Mouse (Mus musculus) hindbrain, embryonic 16.5 days (tissue): ENCODE results near the gene Ncmap. TPM values are rescaled to one million over a fixed set of nuclear protein-coding genes. Genes with fewer than 3 reads are reported as not detected.
"Not testable (repeated sequence)": the region's sequence is repeated elsewhere in the genome, so short reads cannot be mapped to it uniquely, and the experiment has no call there.

Source experiments
- ATAC-seq: fragments of 200-750 bp; cut with Nextera tagmentation; 2 replicates; pipeline ENCODE4 v1.8.0; 2017; ENCODE audit warnings: moderate TSS enrichment, moderate library complexity
- H3K27ac ChIP-seq: fragments of 300-500 bp; sonication (generic); 2 replicates; pipeline ENCODE4 v1.5.1; 2014; ENCODE audit warnings: low read depth, mild to moderate bottlenecking, control low read depth, low read length, moderate library complexity
- H3K27me3 ChIP-seq: fragments of 300-500 bp; sonication (generic); replicated peaks from 2 replicates; pipeline ENCODE4 v1.6.1; 2014; ENCODE audit warnings: low read length; ENCODE audit not compliant: control insufficient read depth, insufficient read depth
- H3K36me3 ChIP-seq: fragments of 300-500 bp; sonication (generic); 2 replicates; pipeline ENCODE4 v1.6.1; 2014; ENCODE audit warnings: mild to moderate bottlenecking, low read length, moderate library complexity, mixed read lengths; ENCODE audit not compliant: control insufficient read depth, insufficient read depth
- H3K4me1 ChIP-seq: fragments of 300-500 bp; sonication (generic); 2 replicates; pipeline ENCODE4 v1.6.1; 2014; ENCODE audit warnings: low read depth, low read length; ENCODE audit not compliant: control insufficient read depth, insufficient read depth
- H3K4me2 ChIP-seq: fragments of 300-500 bp; sonication (generic); 2 replicates; pipeline ENCODE4 v1.6.1; 2014; ENCODE audit warnings: mild to moderate bottlenecking, low read length, control low read depth, moderate library complexity
- H3K4me3 ChIP-seq: fragments of 300-500 bp; sonication (generic); 2 replicates; pipeline ENCODE4 v1.5.1; 2014; ENCODE audit warnings: mild to moderate bottlenecking, low read length, control low read depth, moderate library complexity
- H3K9ac ChIP-seq: fragments of 300-500 bp; sonication (generic); 2 replicates; pipeline ENCODE4 v1.6.1; 2014; ENCODE audit warnings: low read depth, mild to moderate bottlenecking, control low read depth, low read length, moderate library complexity
- H3K9me3 ChIP-seq: fragments of 300-500 bp; sonication (generic); 2 replicates; pipeline ENCODE4 v1.6.1; 2014; ENCODE audit warnings: mild to moderate bottlenecking, low read length, moderate library complexity; ENCODE audit not compliant: control insufficient read depth
- WGBS: fragments of 180-500 bp; shearing (Covaris S2); extraction: QIAGEN DNeasy Blood & Tissue Kit; methylation state at CpG from one replicate; pipeline ENCODE4 v1.1.7; 2014; 5-methylcytosine and 5-hydroxymethylcytosine counted together
- polyA plus RNA-seq: library from polyadenylated mRNA; unstranded; fragments of >200 nt; fragmentation: Nextera tagmentation; extraction: Ambion mirVana; gene quantifications from 2 replicates; pipeline ENCODE4 v1.2.1, GENCODE M21; 2015

Gene Ncmap
- polyA plus RNA-seq, 1 experiment from 2014 or later = 1.0 TPM

GRCm38 (mm10) chr4:135361722-135362121 lies 36.3 kb downstream of the Ncmap start:
- Histone ChIP-seq H3K27me3 (no peaks in the 10 kb centered on the region), H3K9ac (no peak overlapping the region), H3K4me3 (no peak overlapping the region), H3K27ac (no peak overlapping the region), H3K36me3 (no peaks in the 10 kb centered on the region), H3K9me3 (no peaks in the 10 kb centered on the region), H3K4me1 (no peaks in the 10 kb centered on the region), H3K4me2 (no peak overlapping the region)
- 90% methylated on average over 12 of the region's 12 CpGs for WGBS
- ATAC-seq = no peak

GRCm38 (mm10) chr4:135358736-135359135 lies 39.3 kb downstream of the Ncmap start:
- no peaks in the 10 kb centered on the region for H3K27me3 ChIP-seq
- no peaks in the 10 kb centered on the region for H3K36me3 ChIP-seq
- H3K9me3 ChIP-seq = no peaks in the 10 kb centered on the region
- no peak overlapping the region for H3K27ac ChIP-seq
- H3K9ac ChIP-seq = no peak overlapping the region
- ATAC-seq = no peak
- peaks cover 5% of the 10 kb centered on the region for H3K4me1 ChIP-seq
- no peak overlapping the region for H3K4me2 ChIP-seq
- under 1% methylated on average over 6 of the region's 6 CpGs for WGBS
- H3K4me3 ChIP-seq = no peak overlapping the region

GRCm38 (mm10) chr4:135357221-135357920 lies 40.7 kb downstream of the Ncmap start:
- no peaks in the 10 kb centered on the region for H3K27me3 ChIP-seq
- no peak overlapping the region for H3K27ac ChIP-seq
- H3K9ac ChIP-seq = no peak overlapping the region
- ATAC-seq = no peak
- peaks cover 5% of the 10 kb centered on the region for H3K4me1 ChIP-seq
- no peaks in the 10 kb centered on the region for H3K36me3 ChIP-seq
- no peaks in the 10 kb centered on the region for H3K9me3 ChIP-seq
- 85% methylated on average over 12 of the region's 12 CpGs for WGBS
- H3K4me2 ChIP-seq = no peak overlapping the region
- H3K4me3 ChIP-seq = no peak overlapping the region

GRCm38 (mm10) chr4:135355886-135356550 lies 42.0 kb downstream of the Ncmap start:
- Histone ChIP-seq H3K27me3 (no peaks in the 10 kb centered on the region), H3K4me2 (no peak overlapping the region), H3K4me1 (peaks cover 14% of the 10 kb centered on the region), H3K36me3 (no peaks in the 10 kb centered on the region), H3K9me3 (no peaks in the 10 kb centered on the region), H3K9ac (no peak overlapping the region), H3K4me3 (no peak overlapping the region), H3K27ac (no peak overlapping the region)
- WGBS = 84% methylated on average over 9 of the region's 9 CpGs
- ATAC-seq = no peak

- not testable (repeated sequence) for H3K9ac ChIP-seq, H3K9me3 ChIP-seq, ATAC-seq
These were observed 43.3 kb downstream of the Ncmap start for GRCm38 (mm10) chr4:135354751-135355150.

GRCm38 (mm10) chr4:135353794-135354450 lies 44.1 kb downstream of the Ncmap start:
- WGBS = 20% methylated on average over 12 of the region's 12 CpGs
- Histone ChIP-seq H3K9ac (peak overlapping the region; percentile 58), H3K4me2 (peak overlapping the region; percentile 53), H3K9me3 (no peaks in the 10 kb centered on the region), H3K27me3 (no peaks in the 10 kb centered on the region), H3K36me3 (no peaks in the 10 kb centered on the region), H3K4me3 (peak overlapping the region; percentile 49), H3K27ac (peak overlapping the region; percentile 92), H3K4me1 (peaks cover 14% of the 10 kb centered on the region)
- ATAC-seq = no peak

More at GRCm38 (mm10) chr4:135354751-135355150, 43.3 kb downstream of the Ncmap start:
- not testable (repeated sequence) for H3K4me3 ChIP-seq, H3K4me2 ChIP-seq, H3K36me3 ChIP-seq, H3K27me3 ChIP-seq, H3K27ac ChIP-seq
- peaks cover 14% of the 10 kb centered on the region for H3K4me1 ChIP-seq

GRCm38 (mm10) chr4:135353066-135353793 lies 44.8 kb downstream of the Ncmap start, which contains the start of gene Srrm1:
Gene Srrm1 (minus strand): TSS chr4:135353321.
- H3K4me2 ChIP-seq = peak within 1 kb of the TSS; percentile 94
- no peaks in the 10 kb centered on the region for H3K27me3 ChIP-seq
- peak within 1 kb of the TSS; percentile 65 for H3K4me3 ChIP-seq
- WGBS = 0% methylated on average over 67 of the region's 69 CpGs
- peak within 1 kb of the TSS; percentile 92 for H3K27ac ChIP-seq
- peak; percentile 94 for ATAC-seq
- no peaks in the 10 kb centered on the region for H3K36me3 ChIP-seq
- H3K9me3 ChIP-seq = no peaks in the 10 kb centered on the region
- H3K4me1 ChIP-seq = peaks cover 14% of the 10 kb centered on the region
- H3K9ac ChIP-seq = peak within 1 kb of the TSS; percentile 81

GRCm38 (mm10) chr4:135352326-135353065 lies 45.5 kb downstream of the Ncmap start:
- peak; percentile 50; the same call in 1 of the 2 replicates for ATAC-seq
- H3K4me2 ChIP-seq = peak overlapping the region; percentile 94
- H3K27ac ChIP-seq = peak overlapping the region; percentile 90
- under 1% methylated on average over 67 of the region's 67 CpGs for WGBS
- H3K9ac ChIP-seq = peak overlapping the region; percentile 81
- H3K36me3 ChIP-seq = no peaks in the 10 kb centered on the region
- peak overlapping the region; percentile 65 for H3K4me3 ChIP-seq
- peaks cover 14% of the 10 kb centered on the region for H3K4me1 ChIP-seq
- no peaks in the 10 kb centered on the region for H3K9me3 ChIP-seq
- H3K27me3 ChIP-seq = no peaks in the 10 kb centered on the region
